Mouse (Mus musculus) erythroblast, embryonic 14.5 days (primary cell): Measurements from ENCODE around the gene Nfia. TPM values are rescaled to one million over a fixed set of nuclear protein-coding genes. Genes with fewer than 3 reads are reported as not detected.

Experiments
- H3K27me3 ChIP-seq: 2 replicates; pipeline ENCODE4 v1.6.1; 2012; ENCODE audit warnings: inconsistent platforms; ENCODE audit not compliant: control insufficient read depth
- H3K36me3 ChIP-seq: 2 replicates; pipeline ENCODE4 v1.6.1; 2012; ENCODE audit warnings: mild to moderate bottlenecking, inconsistent platforms; ENCODE audit not compliant: control insufficient read depth
- H3K4me1 ChIP-seq: 2 replicates; pipeline ENCODE4 v1.6.1; 2012; ENCODE audit warnings: inconsistent platforms; ENCODE audit not compliant: control insufficient read depth
- H3K4me3 ChIP-seq: replicated peaks from 2 replicates; pipeline ENCODE3; 2012; ENCODE audit warnings: moderate library complexity, mild to moderate bottlenecking, inconsistent platforms
- H3K9me3 ChIP-seq: 2 replicates; pipeline ENCODE4 v1.6.1; 2012; ENCODE audit warnings: low read length, inconsistent platforms, mixed read lengths; ENCODE audit not compliant: control insufficient read depth
- GATA1 ChIP-seq: IDR thresholded peaks from 2 replicates; pipeline ENCODE4 v1.6.1; 2012; ENCODE audit warnings: low read length, inconsistent platforms, mixed read lengths
- TAL1 ChIP-seq: IDR thresholded peaks from 3 replicates; pipeline ENCODE4 v1.6.1; 2012; ENCODE audit warnings: low read length, inconsistent platforms, mixed read lengths
- polyA plus RNA-seq: library from polyadenylated mRNA; stranded (reverse); fragments of >175 nt; gene quantifications from 2 replicates; pipeline ENCODE4 v1.2.3, GENCODE M21; 2012

Nfia gene
- polyA plus RNA-seq, 1 experiment: 0.08 TPM

DNA sequence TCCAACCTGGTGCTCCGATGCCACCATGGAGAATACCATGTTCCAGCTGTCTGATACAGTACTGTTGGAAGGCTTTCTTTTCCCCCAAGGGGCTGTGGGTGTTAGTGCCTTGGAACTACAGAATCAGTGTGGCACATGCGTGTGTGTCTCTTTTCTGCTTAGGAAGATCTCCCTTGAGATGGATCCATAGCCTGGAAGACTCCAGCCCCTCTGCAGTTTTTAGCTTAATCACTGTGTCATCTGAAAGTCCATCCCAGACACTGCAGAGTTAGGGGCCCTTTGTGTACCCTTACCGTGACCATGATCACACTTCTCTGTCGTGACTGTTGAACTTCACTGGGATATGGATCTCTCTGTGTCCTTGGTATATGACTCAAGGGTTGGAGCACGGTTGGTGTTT lies 142.2 kb downstream of the Nfia start:
- TF ChIP-seq TAL1 (no peak), GATA1 (no peak)
- H3K36me3 ChIP-seq: no peaks in the 10 kb centered on the region
- no peak overlapping the region for H3K4me3 ChIP-seq
- no peaks in the 10 kb centered on the region for H3K27me3 ChIP-seq
- no peaks in the 10 kb centered on the region for H3K9me3 ChIP-seq
- H3K4me1 ChIP-seq: no peaks in the 10 kb centered on the region

DNA sequence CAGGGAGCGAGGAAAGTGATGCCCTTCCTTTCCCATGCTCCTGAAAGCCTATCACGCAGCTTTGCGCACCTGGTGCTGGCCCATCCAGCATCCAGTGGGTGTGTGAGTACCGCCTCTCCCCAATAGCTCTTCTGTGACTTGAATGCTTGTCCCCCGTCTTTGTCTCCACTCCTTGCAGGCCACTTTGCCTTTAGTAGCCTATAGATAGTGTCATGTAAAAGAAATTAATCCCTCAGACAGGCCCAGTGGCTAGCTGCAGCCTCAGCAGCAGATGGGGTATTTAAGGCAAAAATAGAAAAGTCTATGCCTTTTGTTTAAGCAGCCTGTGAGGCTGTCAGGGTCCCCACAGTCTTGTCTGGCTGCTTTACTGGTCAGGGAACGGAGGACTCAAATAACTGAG lies 145.0 kb downstream of the Nfia start:
- H3K9me3 ChIP-seq: no peaks in the 10 kb centered on the region
- H3K36me3 ChIP-seq: no peaks in the 10 kb centered on the region
- TF ChIP-seq TAL1 (no peak), GATA1 (no peak)
- no peaks in the 10 kb centered on the region for H3K27me3 ChIP-seq
- H3K4me3 ChIP-seq: no peak overlapping the region
- peaks cover 3% of the 10 kb centered on the region; the same call in 1 of the 2 replicates for H3K4me1 ChIP-seq

DNA sequence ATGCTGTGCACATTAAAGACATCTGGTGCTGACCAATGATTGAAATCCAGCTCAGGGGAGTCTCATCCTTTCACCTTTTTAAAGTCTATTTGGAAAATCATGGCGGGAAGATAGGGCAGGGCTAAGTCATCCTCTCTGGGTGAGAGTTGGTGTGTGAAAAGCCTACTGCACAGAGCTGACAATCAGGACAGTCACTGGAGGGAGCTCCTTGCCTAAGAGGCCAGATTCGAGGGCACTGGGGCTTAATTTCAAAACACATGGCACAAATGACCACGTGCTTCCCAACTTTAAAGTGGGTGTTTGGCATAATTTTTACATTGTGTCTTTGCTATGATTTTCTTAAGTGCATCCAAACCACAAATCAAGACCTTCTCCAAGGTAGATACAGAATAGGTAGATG lies 146.1 kb downstream of the Nfia start:
- Histone ChIP-seq H3K4me3 (no peak overlapping the region), H3K36me3 (no peaks in the 10 kb centered on the region), H3K9me3 (no peaks in the 10 kb centered on the region), H3K27me3 (no peaks in the 10 kb centered on the region), H3K4me1 (peaks cover 7% of the 10 kb centered on the region; the same call in 1 of the 2 replicates)
- no peak for TF ChIP-seq GATA1
- no peak for TF ChIP-seq TAL1

DNA sequence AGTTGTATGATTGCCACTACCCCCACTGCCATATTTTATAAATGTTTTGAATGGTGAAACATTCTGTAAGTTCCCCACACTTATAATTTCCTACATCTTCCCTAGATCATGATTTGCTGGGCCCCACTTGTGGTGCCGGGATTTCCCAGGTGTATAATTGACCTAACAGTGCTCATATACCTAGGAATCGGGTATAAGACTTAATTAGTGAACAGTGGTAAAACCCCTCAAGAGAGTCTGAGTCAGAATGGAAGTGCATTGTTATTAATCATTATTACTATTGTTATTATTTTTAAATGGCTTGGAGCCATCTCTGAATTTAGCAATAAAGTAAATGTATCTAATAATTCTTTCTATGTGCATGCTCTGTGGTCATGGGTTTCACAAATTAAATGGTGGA lies 147.2 kb downstream of the Nfia start:
- no peaks in the 10 kb centered on the region for H3K27me3 ChIP-seq
- no peaks in the 10 kb centered on the region for H3K36me3 ChIP-seq
- peaks cover 9% of the 10 kb centered on the region; the same call in 1 of the 2 replicates for H3K4me1 ChIP-seq
- TF ChIP-seq TAL1 (no peak), GATA1 (no peak)
- H3K9me3 ChIP-seq: no peaks in the 10 kb centered on the region
- H3K4me3 ChIP-seq: no peak overlapping the region

DNA sequence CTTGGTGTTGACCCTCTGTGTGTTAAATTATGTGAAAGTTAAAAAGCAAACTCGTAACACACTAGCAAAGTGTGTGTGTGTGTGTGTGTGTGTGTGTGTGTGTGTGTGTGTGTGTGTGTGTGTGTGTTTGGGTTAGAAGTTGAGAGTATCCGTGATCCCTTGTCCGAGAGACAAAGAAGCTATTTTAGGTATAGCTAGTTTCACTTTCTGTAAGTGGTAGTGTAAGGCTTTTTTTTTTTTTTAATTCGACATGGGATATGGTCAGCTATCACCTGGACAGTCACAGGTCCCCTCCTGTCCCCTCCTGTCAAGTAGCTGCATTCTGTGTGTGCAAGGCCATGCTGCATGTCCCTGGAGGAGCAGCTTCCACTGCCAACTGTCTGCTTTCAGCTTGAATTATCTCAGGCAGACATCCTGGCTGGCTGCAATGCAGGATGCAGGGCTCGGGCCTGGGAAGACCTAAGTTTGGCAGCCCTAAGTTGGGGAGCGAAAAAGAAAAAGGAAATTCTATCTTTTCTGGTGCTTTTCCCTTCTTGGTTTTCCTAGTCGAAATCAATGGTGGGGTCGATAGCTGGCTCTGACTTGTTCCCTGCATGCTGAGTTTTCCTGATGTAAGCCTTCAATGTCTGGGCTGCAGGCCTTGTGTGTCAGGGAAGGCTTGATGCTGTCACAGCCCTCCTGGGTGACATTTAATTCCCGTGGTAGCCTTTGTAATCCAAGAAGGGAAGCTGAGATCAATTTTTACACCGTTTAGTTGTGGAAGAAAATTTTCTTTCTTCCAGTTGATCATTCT lies 147.9 kb downstream of the Nfia start:
- Histone ChIP-seq H3K4me1 (peaks cover 9% of the 10 kb centered on the region; the same call in 1 of the 2 replicates), H3K4me3 (peak overlapping the region; percentile 16), H3K36me3 (no peaks in the 10 kb centered on the region), H3K27me3 (no peaks in the 10 kb centered on the region), H3K9me3 (no peaks in the 10 kb centered on the region)
- TF ChIP-seq TAL1: no peak
- TF ChIP-seq GATA1: no peak

DNA sequence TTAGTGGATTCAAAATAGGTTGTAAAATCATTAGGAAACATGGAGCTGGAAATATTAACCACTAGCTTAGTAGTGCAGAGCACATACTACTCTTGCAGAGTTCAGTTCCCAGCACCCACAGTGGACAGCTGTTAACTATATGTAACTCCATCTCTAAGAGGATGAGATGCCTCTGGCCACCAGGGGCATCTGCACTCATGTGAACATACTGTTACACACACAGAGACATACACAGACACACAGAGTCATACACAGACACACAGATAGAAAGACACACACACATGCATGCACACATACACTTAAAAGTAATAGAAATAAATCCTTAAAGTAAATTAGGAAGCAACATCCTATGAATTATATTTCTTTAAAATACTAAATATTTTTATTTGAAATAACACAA lies 149.1 kb downstream of the Nfia start:
- TF ChIP-seq TAL1 (no peak), GATA1 (no peak)
- Histone ChIP-seq H3K9me3 (no peaks in the 10 kb centered on the region), H3K27me3 (no peaks in the 10 kb centered on the region), H3K36me3 (no peaks in the 10 kb centered on the region), H3K4me1 (peaks cover 9% of the 10 kb centered on the region; the same call in 1 of the 2 replicates), H3K4me3 (no peak overlapping the region)

DNA sequence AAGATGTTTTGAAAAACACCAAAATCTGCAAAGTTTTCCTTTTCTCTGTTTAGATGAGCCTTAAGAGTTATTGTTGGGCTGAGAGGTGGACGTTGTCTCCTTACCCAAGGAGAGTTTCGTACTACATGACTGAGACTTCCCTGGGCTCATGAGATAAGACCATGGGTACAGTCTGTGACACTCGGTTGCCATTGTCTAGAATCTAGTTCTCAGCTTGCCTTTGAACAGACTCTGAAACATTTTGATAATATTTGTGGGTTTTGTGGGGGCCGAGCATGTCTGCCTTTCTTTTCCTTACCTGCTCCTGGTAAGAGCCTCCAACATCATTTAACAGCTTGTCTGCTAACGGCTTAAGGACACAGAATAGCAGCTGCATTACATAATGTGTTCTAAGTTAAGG lies 150.7 kb downstream of the Nfia start:
- H3K27me3 ChIP-seq: no peaks in the 10 kb centered on the region
- H3K4me1 ChIP-seq: peaks cover 9% of the 10 kb centered on the region; the same call in 1 of the 2 replicates
- H3K4me3 ChIP-seq: no peak overlapping the region
- TF ChIP-seq GATA1 (no peak), TAL1 (no peak)
- no peaks in the 10 kb centered on the region for H3K36me3 ChIP-seq
- H3K9me3 ChIP-seq: no peaks in the 10 kb centered on the region

DNA sequence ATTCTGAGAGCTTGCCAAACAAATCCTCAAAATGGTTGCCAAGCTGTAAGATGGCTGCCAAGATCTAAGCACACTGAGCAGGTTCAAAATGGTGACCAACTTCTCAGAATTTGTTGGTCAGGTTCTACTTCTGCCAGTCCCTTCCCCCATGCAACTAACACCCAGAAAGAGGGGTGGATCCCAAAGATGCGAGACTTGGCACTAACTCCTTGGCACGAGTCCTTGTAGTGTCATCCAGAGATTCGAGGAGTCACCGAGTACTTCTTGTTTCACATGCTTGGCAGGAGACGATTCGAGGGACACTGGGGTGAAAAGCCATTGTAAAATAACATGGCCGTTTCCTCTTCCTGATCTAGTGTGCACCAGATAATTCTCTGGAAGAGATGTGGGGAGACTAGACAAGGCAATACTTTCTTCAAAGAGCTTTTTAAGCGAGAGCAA lies 151.4 kb downstream of the Nfia start:
- H3K4me1 ChIP-seq: peaks cover 9% of the 10 kb centered on the region; the same call in 1 of the 2 replicates
- H3K4me3 ChIP-seq: no peak overlapping the region
- H3K36me3 ChIP-seq: no peaks in the 10 kb centered on the region
- no peak for TF ChIP-seq GATA1
- TF ChIP-seq TAL1: no peak
- no peaks in the 10 kb centered on the region for H3K27me3 ChIP-seq
- no peaks in the 10 kb centered on the region for H3K9me3 ChIP-seq

DNA sequence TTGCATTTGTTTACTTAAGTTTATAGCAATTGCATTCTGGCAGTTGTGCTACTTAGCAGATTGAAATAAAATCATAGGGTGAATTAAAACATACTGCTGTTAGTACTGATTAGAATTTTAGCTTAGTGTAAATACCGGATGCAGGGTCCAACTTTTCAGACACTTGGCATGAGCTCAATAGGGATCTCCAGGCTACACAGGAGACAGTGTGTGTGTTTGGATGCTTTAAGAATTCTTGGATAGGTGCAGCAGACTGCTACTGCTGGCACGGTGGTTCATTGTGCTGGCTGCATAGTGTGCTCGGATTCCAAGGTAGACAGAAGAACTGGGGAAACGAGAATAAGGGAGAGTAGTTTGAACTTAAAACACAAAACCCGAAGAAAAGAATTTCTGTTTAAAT lies 151.9 kb downstream of the Nfia start:
- no peak overlapping the region for H3K4me3 ChIP-seq
- H3K27me3 ChIP-seq: no peaks in the 10 kb centered on the region
- no peaks in the 10 kb centered on the region for H3K36me3 ChIP-seq
- peaks cover 9% of the 10 kb centered on the region; the same call in 1 of the 2 replicates for H3K4me1 ChIP-seq
- TF ChIP-seq GATA1 (no peak), TAL1 (no peak)
- H3K9me3 ChIP-seq: no peaks in the 10 kb centered on the region

DNA sequence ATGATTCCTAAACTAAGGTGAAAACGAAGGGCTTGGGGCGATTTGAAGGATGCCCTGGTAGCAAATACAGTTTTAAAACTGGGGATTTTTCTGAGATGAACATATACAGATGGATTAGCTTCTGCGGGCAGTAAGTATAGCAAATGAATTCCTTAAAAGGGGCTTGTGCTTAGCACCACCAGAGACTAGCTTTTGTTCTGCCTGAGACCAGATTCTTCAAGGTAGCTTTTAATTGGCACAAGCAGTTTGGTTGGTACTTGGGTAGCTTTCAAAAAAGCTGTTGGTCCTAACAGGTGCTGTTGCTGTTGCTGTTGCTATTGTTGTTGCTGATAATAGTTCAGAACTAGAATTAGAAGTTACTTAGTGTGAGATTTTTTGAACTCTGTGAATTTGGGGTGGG lies 152.3 kb downstream of the Nfia start:
- TF ChIP-seq TAL1 (no peak), GATA1 (no peak)
- Histone ChIP-seq H3K9me3 (no peaks in the 10 kb centered on the region), H3K4me1 (peaks cover 9% of the 10 kb centered on the region; the same call in 1 of the 2 replicates), H3K27me3 (no peaks in the 10 kb centered on the region), H3K36me3 (no peaks in the 10 kb centered on the region), H3K4me3 (no peak overlapping the region)
